Mouse (Mus musculus): ENCODE results near the gene Clpp. TPM values are rescaled to one million over a fixed set of nuclear protein-coding genes. Genes with fewer than 3 reads are reported as not detected.

The Clpp gene
- polyA plus RNA-seq, 1 experiment from 2014 or later: 164 TPM

DNA sequence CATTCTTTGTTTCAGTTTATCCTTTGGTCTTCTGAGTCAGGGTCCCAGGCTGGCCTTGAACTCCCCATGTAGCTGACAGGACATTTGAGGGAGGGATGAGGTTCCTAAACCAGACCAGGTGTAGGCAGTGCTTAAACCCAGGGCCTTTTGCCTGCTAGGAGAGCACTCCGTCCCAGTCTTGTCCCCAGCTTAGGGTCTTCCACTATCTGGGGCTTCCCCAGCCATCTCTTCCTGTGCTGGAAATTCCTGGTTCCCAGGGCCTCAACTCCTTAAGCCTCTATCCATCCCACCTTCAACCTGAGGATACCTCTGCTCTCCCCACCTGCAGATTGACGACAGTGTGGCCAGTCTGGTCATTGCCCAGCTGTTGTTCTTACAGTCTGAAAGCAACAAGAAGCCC is 861 bp downstream of the Clpp start:
- Histone ChIP-seq H3K4me2 (replicated peaks; ENCODE audit: low read depth, low read length) (peak overlapping the region; percentile 66), H3K4me1 (ENCODE audit: control insufficient read depth, insufficient read depth, low read length) (peaks cover 6% of the 10 kb centered on the region), H3K4me3 (ENCODE audit: low read depth, low read length) (peak overlapping the region; percentile 91), H3K27me3 (ENCODE audit: control insufficient read depth, insufficient read depth, low read length) (no peaks in the 10 kb centered on the region), H3K9me3 (ENCODE audit: control insufficient read depth, low read depth, low read length) (no peaks in the 10 kb centered on the region), H3K9ac (replicated peaks; ENCODE audit: low read depth, low read length) (peak overlapping the region; percentile 80; the same call in 1 of the 2 replicates), H3K36me3 (ENCODE audit: control insufficient read depth, insufficient read depth, low read length) (peaks cover 30% of the 10 kb centered on the region), H3K27ac (ENCODE audit: low read length) (no peak overlapping the region)
- WGBS: 81% methylated on average over 2 of the region's 2 CpGs
- no peak for ATAC-seq (ENCODE audit: insufficient number of reproducible peaks, insufficient read depth, low FRiP score, low read depth)

GRCm38 (mm10) chr17:56995046-56995445 is 4.9 kb downstream of the Clpp start:
- no peak overlapping the region for H3K27ac ChIP-seq (ENCODE audit: low read length)
- peaks cover 13% of the 10 kb centered on the region for H3K4me1 ChIP-seq (ENCODE audit: control insufficient read depth, insufficient read depth, low read length)
- H3K27me3 ChIP-seq (ENCODE audit: control insufficient read depth, insufficient read depth, low read length): no peaks in the 10 kb centered on the region
- ATAC-seq (ENCODE audit: insufficient number of reproducible peaks, insufficient read depth, low FRiP score, low read depth): no peak
- H3K4me2 ChIP-seq (replicated peaks; ENCODE audit: low read depth, low read length): no peak overlapping the region
- WGBS: 90% methylated on average over 8 of the region's 8 CpGs
- no peak overlapping the region for H3K9ac ChIP-seq (replicated peaks; ENCODE audit: low read depth, low read length)
- peaks cover 40% of the 10 kb centered on the region for H3K36me3 ChIP-seq (ENCODE audit: control insufficient read depth, insufficient read depth, low read length)
- no peak overlapping the region for H3K4me3 ChIP-seq (ENCODE audit: low read depth, low read length)
- H3K9me3 ChIP-seq (ENCODE audit: control insufficient read depth, low read depth, low read length): no peaks in the 10 kb centered on the region

- Histone ChIP-seq H3K9me3 (ENCODE audit: control insufficient read depth, low read depth, low read length) (no peaks in the 10 kb centered on the region), H3K4me2 (replicated peaks; ENCODE audit: low read depth, low read length) (peak overlapping the region; percentile 30; the same call in 1 of the 2 replicates), H3K36me3 (ENCODE audit: control insufficient read depth, insufficient read depth, low read length) (peaks cover 40% of the 10 kb centered on the region), H3K4me1 (ENCODE audit: control insufficient read depth, insufficient read depth, low read length) (peaks cover 7% of the 10 kb centered on the region; the same call in 1 of the 2 replicates), H3K9ac (replicated peaks; ENCODE audit: low read depth, low read length) (no peak overlapping the region), H3K27ac (ENCODE audit: low read length) (no peak overlapping the region), H3K4me3 (ENCODE audit: low read depth, low read length) (peak overlapping the region; percentile 73; the same call in 1 of the 2 replicates), H3K27me3 (ENCODE audit: control insufficient read depth, insufficient read depth, low read length) (no peaks in the 10 kb centered on the region)
- WGBS: 61% methylated on average over 2 of the region's 2 CpGs
- ATAC-seq (ENCODE audit: insufficient number of reproducible peaks, insufficient read depth, low FRiP score, low read depth): no peak
These were observed 6.4 kb downstream of the Clpp start for GRCm38 (mm10) chr17:56996506-56996905.

DNA sequence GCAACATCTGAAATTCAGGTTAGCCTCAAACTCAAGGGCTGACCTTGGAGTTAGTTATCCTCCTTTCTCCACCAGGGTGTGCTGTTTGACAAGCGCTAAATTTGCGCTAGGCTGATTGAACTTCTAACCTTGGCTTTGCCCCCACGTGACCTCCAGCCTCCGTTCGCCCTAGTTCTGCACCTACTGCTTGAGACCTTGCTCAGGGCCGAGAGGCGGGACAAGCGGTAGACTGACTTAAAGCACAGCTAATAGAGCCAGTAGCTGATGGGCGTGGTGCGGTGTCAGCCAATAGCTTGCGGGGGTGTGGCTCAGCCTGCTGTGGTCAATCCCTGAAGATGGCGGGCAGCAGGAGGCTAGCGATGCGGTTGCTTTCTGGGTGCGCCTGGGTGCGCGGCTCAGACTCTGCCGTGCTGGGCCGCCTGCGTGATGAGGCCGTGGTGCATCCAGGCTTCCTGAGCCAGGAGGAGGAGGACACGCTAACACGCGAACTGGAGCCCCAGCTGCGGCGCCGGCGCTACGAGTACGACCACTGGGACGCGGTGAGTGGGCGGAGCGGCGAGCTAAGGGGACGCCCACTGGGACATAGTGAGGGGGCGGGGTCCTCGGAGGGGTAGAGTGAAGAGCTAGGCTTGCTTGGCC is 7.0 kb downstream of the Clpp start, which contains the start of gene Alkbh7:
Gene Alkbh7 (plus strand): TSS at position 311 of the 639 bp plus-strand sequence.
- H3K36me3 ChIP-seq (ENCODE audit: control insufficient read depth, insufficient read depth, low read length): peaks cover 39% of the 10 kb centered on the region
- peak within 1 kb of the TSS; percentile 73 for H3K4me3 ChIP-seq (ENCODE audit: low read depth, low read length)

DNA sequence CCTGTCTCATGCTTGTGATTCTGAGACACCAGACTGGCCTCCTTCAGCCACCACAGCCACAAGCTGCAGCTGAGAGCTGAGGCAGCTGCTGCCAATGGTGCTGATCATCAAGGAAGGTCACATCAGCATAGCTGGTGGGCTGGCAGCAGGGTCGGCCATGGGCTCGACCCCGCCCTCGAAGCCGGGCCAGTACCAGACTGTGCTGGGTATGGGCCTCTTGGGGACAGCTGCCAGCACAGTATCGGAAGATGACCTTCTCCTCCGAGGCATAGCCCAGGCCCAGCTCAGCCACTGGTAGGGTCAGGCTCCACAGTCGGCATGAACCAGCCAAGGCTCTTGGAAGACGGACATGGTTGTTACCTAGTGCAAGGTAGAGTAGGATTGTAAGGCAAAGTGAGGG is 9.3 kb downstream of the Clpp start:
- H3K27me3 ChIP-seq (ENCODE audit: control insufficient read depth, insufficient read depth, low read length): no peaks in the 10 kb centered on the region
- WGBS: 92% methylated on average over 9 of the region's 9 CpGs
- H3K4me2 ChIP-seq (replicated peaks; ENCODE audit: low read depth, low read length): no peak overlapping the region
- no peak overlapping the region for H3K27ac ChIP-seq (ENCODE audit: low read length)
- H3K36me3 ChIP-seq (ENCODE audit: control insufficient read depth, insufficient read depth, low read length): peaks cover 35% of the 10 kb centered on the region
- no peak overlapping the region for H3K9ac ChIP-seq (replicated peaks; ENCODE audit: low read depth, low read length)
- no peak overlapping the region for H3K4me3 ChIP-seq (ENCODE audit: low read depth, low read length)
- no peak for ATAC-seq (ENCODE audit: insufficient number of reproducible peaks, insufficient read depth, low FRiP score, low read depth)
- H3K4me1 ChIP-seq (ENCODE audit: control insufficient read depth, insufficient read depth, low read length): peaks cover 7% of the 10 kb centered on the region; the same call in 1 of the 2 replicates
- H3K9me3 ChIP-seq (ENCODE audit: control insufficient read depth, low read depth, low read length): no peaks in the 10 kb centered on the region

More for the DNA sequence above, 7.0 kb downstream of the Clpp start, which contains the start of gene Alkbh7:
- Histone ChIP-seq H3K27ac (ENCODE audit: low read length) (peak within 1 kb of the TSS; percentile 76), H3K9ac (replicated peaks; ENCODE audit: low read depth, low read length) (peak within 1 kb of the TSS; percentile 57), H3K27me3 (ENCODE audit: control insufficient read depth, insufficient read depth, low read length) (no peaks in the 10 kb centered on the region), H3K4me2 (replicated peaks; ENCODE audit: low read depth, low read length) (peak within 1 kb of the TSS; percentile 67), H3K4me1 (ENCODE audit: control insufficient read depth, insufficient read depth, low read length) (peaks cover 7% of the 10 kb centered on the region; the same call in 1 of the 2 replicates), H3K9me3 (ENCODE audit: control insufficient read depth, low read depth, low read length) (no peaks in the 10 kb centered on the region)
- WGBS: under 1% methylated on average over 38 of the region's 38 CpGs
- ATAC-seq (ENCODE audit: insufficient number of reproducible peaks, insufficient read depth, low FRiP score, low read depth): peak; percentile 98

- Histone ChIP-seq H3K4me3 (ENCODE audit: low read depth, low read length) (no peak within 1 kb of the TSS), H3K36me3 (ENCODE audit: control insufficient read depth, insufficient read depth, low read length) (peaks cover 33% of the 10 kb centered on the region), H3K27ac (ENCODE audit: low read length) (no peak within 1 kb of the TSS), H3K9ac (replicated peaks; ENCODE audit: low read depth, low read length) (no peak within 1 kb of the TSS), H3K27me3 (ENCODE audit: control insufficient read depth, insufficient read depth, low read length) (no peaks in the 10 kb centered on the region), H3K4me1 (ENCODE audit: control insufficient read depth, insufficient read depth, low read length) (peaks cover 7% of the 10 kb centered on the region; the same call in 1 of the 2 replicates), H3K9me3 (ENCODE audit: control insufficient read depth, low read depth, low read length) (no peaks in the 10 kb centered on the region), H3K4me2 (replicated peaks; ENCODE audit: low read depth, low read length) (no peak within 1 kb of the TSS)
- ATAC-seq (ENCODE audit: insufficient number of reproducible peaks, insufficient read depth, low FRiP score, low read depth): no peak
- WGBS: 88% methylated on average over 9 of the region's 9 CpGs
These were observed 10.0 kb downstream of the Clpp start, which contains the start of gene Pspn for GRCm38 (mm10) chr17:56999968-57000609. Pspn (minus strand) TSS chr17:57000018.

DNA sequence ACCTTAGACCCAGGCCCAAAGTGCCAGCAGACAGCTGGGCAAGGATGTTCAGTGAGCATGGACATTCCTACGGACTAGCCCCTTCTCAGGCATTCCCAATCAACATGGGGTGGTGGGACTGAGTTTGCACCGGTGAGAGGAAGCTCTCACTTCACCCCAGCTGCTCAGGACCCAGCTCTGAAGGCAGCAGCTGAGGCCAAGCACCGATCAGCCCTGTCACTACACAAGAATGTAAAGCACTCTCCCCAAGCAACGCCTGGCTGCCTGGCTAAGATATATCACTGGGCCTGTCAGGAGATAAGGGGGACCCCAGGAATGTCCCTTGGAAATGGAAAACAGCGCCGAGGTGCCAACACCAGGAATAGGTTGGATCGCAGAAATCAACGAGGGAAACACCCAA is 11.1 kb downstream of the Clpp start:
- peaks cover 32% of the 10 kb centered on the region for H3K36me3 ChIP-seq (ENCODE audit: control insufficient read depth, insufficient read depth, low read length)
- WGBS: 52% methylated on average over 8 of the region's 8 CpGs
- no peak for ATAC-seq (ENCODE audit: insufficient number of reproducible peaks, insufficient read depth, low FRiP score, low read depth)

DNA sequence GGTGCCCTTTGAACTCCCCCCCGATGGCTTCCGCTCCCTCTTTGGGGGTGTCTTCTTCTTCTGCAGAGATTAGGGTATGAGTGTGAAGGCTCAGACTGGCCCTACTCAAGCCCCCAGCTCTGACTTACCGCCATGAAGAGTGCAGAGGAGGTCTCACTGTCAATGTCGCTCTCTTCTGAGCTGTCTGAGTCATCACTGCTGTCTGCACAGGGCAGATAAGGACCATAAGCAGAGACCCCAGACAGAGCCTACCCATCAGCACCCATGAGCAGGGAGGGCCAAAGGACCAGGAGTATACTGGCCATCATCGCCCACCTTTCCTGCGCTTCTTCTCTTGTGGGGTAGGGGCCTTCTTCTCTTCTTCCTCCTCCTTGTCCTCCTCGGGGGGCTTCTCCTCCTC is 13.9 kb downstream of the Clpp start:
- Histone ChIP-seq H3K4me1 (ENCODE audit: control insufficient read depth, insufficient read depth, low read length) (no peaks in the 10 kb centered on the region), H3K9ac (replicated peaks; ENCODE audit: low read depth, low read length) (no peak overlapping the region), H3K4me3 (ENCODE audit: low read depth, low read length) (no peak overlapping the region), H3K9me3 (ENCODE audit: control insufficient read depth, low read depth, low read length) (no peaks in the 10 kb centered on the region), H3K27ac (ENCODE audit: low read length) (no peak overlapping the region), H3K4me2 (replicated peaks; ENCODE audit: low read depth, low read length) (no peak overlapping the region), H3K36me3 (ENCODE audit: control insufficient read depth, insufficient read depth, low read length) (peaks cover 46% of the 10 kb centered on the region), H3K27me3 (ENCODE audit: control insufficient read depth, insufficient read depth, low read length) (no peaks in the 10 kb centered on the region)
- no peak for ATAC-seq (ENCODE audit: insufficient number of reproducible peaks, insufficient read depth, low FRiP score, low read depth)
- WGBS: 92% methylated on average over 7 of the region's 7 CpGs

More for the DNA sequence above, 11.1 kb downstream of the Clpp start:
- Histone ChIP-seq H3K4me1 (ENCODE audit: control insufficient read depth, insufficient read depth, low read length) (peaks cover 7% of the 10 kb centered on the region; the same call in 1 of the 2 replicates), H3K4me2 (replicated peaks; ENCODE audit: low read depth, low read length) (no peak overlapping the region), H3K27me3 (ENCODE audit: control insufficient read depth, insufficient read depth, low read length) (no peaks in the 10 kb centered on the region), H3K4me3 (ENCODE audit: low read depth, low read length) (no peak overlapping the region), H3K9ac (replicated peaks; ENCODE audit: low read depth, low read length) (no peak overlapping the region), H3K9me3 (ENCODE audit: control insufficient read depth, low read depth, low read length) (no peaks in the 10 kb centered on the region), H3K27ac (ENCODE audit: low read length) (no peak overlapping the region)

Measured in stomach, embryonic 14.5 days (tissue).